Mouse (Mus musculus) cerebellum, postnatal 14 days (tissue): ENCODE measurements around the gene Tbk1.

ENCODE experiments used
- DNase-seq, 2 experiments: peaks; one replicate each; pipeline ENCODE4 v3.0.0; 2021; ENCODE audit warnings: mixed read lengths in 2 of 2

Tbk1 gene

DNA sequence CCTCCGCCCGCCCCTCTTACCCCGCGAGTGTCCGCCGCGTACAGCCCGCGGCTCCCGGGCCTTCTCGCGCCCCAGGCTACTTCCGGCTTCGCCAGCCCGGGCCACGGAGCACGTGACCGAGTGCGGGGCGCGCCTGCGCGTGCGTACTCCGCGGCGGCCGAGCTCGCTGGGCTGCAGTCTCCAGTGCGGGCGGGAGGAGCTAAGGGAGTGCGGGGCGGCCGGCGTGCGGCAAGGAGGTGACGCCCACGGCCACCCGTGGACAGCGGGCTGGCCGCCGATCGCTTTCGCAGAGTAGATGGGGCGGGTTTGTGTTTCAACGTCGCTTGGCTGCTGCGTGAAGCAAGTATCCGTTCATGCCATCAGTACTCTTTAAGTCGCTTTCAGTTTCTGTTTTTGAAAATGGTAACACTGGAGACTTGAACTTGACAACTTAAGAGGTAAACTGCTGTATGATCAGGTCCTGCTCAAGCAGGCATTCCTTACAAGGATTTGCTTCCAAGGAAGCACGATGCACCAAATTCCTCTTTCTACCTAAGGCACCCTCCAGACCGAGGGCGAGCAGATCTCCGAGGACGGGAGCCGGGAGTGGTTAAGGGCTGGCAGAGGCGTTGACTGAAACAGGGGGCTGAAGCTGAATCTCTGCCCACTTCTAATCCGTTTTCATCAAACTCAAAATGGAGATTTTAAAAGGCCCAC is at the start of gene Tbk1:
Gene Tbk1 (minus strand): TSS at position 113 of the 696 bp plus-strand sequence.
- peak; percentile 95 to 96 for DNase-seq

- no peak for DNase-seq
Measured at GRCm38 (mm10) chr10:121636276-121636675, 49.7 kb upstream of the Tbk1 start.

DNA sequence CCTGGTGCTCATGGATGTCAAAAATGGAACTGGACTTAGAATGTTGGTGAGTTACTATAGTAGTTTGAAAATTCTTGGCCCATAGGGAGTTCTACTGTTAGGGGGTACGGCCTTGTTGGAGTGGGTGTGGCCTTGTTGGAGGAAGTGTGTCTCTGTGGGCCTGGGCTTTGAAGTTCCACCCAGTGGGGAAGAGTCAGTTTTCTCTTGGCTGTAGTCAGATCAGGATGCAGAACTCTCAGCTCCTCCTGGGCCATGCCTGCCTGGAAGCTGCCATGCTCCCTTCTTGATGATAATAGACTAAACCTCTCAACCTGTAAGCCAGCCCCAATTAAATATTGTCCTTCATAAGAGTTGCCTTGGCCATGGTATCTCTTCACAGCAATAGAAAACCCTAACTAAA is 47.6 kb upstream of the Tbk1 start:
- no peak for DNase-seq

DNA sequence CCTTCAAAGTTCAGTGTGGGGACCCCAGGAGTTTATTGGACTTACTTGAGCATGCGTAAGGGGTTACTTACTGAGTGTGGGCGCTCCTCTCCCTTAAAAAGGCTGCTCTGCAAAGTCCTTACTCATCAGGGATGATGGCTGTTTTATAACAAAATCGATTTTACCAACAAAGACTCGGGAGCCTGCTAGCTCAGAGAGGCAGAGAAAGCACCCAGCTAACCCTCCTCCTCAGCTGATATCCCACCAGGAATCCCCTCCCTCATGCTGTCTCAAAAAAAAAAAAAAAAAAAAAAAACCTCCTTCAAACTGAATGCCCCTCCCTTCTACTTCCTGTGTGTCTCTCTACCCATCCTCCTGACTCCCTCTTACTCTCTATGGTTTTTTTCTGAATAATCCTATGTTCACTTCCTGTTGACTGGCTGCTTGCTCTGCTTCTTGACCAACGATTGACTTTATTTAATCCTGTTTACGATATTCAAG is 42.0 kb upstream of the Tbk1 start:
- DNase-seq: no peak

- no peak for DNase-seq
Measured at GRCm38 (mm10) chr10:121627216-121627852, 40.7 kb upstream of the Tbk1 start.

GRCm38 (mm10) chr10:121626186-121626882 is 39.7 kb upstream of the Tbk1 start, which contains the start of gene Xpot:
Xpot (minus strand) TSS chr10:121626332.
- DNase-seq: peak; percentile 98 to 99

DNA sequence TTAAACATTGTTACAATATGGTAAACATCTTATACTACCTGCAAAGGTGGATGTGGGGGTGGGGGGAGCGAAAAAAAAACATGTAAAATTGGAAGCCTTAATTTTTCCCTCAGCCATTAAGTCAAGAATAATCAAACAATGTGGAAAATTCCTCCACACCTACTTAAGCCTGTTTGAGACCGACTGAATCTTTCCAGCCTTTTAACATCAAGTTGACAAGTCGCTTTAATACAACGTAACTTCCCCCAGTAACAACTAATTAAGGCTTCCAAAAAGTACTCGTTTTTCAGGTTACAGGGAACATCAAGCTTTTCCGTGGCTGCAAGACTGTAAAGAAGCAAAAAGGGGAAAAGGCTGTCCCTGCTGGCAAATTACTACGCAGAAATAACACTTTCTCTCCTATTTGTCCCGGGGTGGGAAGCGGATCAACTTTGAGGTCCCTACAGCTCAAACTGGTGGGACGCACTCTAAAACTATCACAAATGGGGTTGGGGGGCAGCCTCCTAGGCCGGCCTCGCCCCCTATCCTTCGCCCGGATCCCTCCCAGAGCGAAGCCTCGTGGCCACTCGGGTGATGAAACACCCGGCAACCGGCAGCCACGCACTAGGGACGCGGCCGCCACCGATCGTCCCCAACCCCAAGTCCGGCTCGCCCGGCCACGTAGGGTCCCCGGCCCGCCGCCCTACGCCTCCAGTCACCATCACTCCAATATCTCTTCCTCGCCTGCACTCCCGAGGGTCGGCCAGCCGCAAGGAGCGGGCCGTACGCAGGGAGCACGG is 39.0 kb upstream of the Tbk1 start:
- no peak for DNase-seq

GRCm38 (mm10) chr10:121625006-121625405 is 38.4 kb upstream of the Tbk1 start:
- no peak for DNase-seq

DNA sequence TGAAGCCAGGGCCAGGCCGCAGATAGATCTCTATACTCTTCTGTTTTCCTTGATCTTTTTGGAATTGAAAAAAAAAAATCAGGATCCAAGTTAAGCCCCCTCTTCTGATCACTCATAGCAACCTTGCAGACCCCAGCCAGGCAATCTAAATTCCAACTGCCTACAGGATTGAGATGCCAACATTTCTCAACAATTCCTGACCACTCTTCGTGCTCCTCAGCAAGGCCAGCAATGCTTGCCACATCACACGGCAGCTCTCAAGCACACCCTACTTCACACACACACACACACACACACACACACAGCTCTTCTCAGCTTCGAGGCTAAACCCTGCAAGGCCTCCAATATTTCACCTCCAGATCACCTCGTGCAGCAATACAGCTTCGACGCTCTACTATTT is 37.1 kb upstream of the Tbk1 start:
- DNase-seq: no peak

- DNase-seq: no peak
Measured at GRCm38 (mm10) chr10:121622431-121622830, 35.8 kb upstream of the Tbk1 start.

- DNase-seq: no peak
Measured at GRCm38 (mm10) chr10:121615935-121616334, 29.3 kb upstream of the Tbk1 start.

GRCm38 (mm10) chr10:121615146-121615870 is 28.7 kb upstream of the Tbk1 start:
- no peak for DNase-seq

GRCm38 (mm10) chr10:121613570-121613969 is 27.0 kb upstream of the Tbk1 start:
- no peak for DNase-seq

DNA sequence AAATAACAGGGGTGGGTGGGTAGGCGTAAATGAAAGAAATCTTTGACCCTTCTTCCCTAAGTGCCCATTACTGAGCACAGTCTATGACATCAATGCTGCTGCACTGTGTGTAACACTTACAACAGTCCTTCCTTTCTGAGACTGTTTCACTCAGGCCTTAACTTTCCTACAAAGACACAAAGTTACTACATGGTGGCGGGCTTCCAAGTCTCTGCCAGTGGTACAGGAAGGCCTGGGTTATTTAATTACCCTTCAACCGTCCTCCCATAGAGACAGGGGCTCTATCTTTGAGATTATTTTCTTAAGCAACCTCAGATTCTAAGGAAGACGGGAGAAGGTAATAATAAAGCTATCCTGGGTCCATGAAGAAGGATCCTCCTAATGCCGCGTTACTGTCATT is 25.9 kb upstream of the Tbk1 start:
- no peak for DNase-seq

GRCm38 (mm10) chr10:121611587-121611986 is 25.0 kb upstream of the Tbk1 start:
- DNase-seq: no peak

GRCm38 (mm10) chr10:121608177-121608576 is 21.6 kb upstream of the Tbk1 start:
- DNase-seq: no peak

DNA sequence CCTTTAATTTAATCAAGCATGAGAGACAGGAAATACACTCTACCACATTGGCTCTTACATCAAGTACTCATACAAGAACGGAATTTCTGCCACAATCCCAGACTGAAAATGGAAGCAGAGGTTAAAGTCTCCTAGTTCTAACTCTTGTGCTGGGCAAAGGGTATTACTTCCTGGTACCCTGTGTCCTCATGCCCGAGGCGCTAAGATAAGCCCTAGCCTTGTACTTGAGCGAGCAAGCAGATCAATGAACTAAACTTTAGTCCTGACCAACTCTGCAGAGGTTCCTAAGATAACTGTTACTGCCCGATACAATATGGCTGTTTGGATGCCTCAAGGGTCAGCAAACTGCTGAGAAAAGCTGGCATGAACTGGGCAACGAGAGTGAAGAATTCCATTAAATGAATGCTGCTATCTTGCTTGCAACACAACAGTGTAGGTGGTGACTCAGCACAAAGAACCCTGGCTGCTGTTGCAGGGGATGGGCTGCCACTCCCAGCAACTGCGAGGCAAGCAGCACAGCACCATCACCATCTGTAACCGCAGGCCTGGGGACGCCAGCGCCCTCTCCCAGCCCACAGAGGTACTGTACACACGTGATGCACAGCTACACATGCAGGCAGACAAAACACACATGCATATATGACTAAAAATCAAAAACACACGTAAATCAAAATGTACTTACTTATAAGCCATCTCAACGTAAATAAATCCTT is 18.2 kb upstream of the Tbk1 start:
- DNase-seq: no peak

DNA sequence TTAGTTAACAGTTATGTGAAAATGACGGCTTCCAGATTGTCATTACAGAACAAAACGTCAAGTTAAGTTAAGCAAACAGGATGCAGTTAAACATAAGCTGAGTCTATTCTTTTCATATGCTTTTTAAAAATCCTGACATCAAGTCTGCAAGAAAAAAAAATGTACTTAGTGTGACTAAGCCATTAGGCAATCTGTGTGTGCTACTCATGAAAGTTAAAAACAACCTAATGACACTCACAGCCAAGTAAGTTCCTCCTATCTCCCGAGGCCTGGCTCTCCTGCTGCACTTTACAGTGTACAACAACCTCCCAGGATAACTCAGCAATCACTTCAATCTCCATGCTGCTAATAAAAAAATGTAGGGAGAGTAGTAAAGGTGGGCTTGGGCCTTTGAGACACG is 17.0 kb upstream of the Tbk1 start:
- DNase-seq: no peak

DNA sequence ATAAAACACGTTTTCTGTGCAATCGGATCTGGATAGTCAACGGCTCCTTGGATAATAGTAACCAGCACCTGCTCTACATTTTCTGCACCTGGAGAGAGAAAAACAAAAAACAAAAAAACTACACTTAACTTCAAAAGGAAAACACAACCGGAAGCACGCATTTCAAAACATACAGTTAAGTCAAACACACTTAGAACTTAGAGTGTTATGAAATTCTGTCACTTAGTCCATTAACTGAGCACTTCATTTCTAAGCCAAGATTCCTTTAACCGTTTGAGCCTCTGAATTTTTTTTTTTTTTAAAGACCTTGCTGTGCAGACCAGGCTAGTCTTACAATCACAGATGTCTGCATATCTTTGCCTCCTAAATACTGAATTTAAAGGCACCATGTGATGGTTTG is 14.7 kb upstream of the Tbk1 start:
- DNase-seq: no peak

- DNase-seq: no peak
Measured at GRCm38 (mm10) chr10:121596580-121596979, 10.0 kb upstream of the Tbk1 start.

GRCm38 (mm10) chr10:121591106-121591505 is 4.5 kb upstream of the Tbk1 start:
- DNase-seq: peak in 1 of 2 experiments; percentile 12
